Mouse (Mus musculus): ENCODE measurements around the gene Dnajc17.

DNA sequence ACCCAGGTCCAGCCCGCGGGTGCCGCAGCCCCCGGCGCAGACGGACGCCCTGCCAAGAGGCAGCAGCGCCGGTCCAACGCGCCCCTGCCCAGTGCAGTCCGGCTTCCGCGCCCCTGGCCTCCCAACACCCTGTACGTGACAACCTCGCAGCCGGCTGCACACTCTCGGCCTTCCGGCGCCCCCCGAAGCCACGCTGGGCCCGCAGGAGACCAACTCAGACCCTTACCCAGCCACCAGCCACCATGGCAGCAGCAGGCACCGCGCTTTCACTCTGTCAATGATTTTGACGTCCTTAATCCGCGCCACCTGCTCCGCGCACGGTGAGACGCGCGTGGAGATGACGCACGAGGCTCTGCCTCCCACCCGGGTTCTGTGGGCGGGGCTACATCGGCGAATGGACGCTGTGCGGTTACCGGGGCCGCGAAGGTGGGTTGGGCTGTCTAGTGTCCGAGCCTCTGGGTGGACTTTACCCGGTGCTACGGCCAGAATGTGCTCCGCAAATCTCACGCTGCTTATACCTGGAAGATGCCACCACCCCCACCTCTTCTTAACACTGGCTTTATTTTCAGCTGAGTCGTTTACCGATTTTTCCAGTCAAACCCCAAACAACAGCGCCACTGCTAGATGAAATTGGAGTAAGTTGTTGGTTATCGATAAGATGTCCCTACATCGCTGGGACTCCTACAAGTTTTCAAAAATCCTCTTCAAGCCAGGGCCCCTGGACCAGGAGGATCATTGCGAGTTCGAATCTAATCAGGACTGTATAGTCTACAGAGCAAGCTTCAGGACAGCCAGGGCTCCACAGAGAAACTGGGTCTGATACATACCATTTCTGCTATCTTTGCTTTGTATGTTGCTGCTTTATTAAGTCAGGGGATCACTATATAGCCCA, 51.7 kb downstream of the Dnajc17 start, which contains the start of gene Rmdn3:
- no peak for TF ChIP-seq GATA1 (IDR thresholded peaks at IDR 0.05; ENCODE audit: borderline replicate concordance, low read length)
- TF ChIP-seq FLI1 (IDR thresholded peaks at IDR 0.05; ENCODE audit: low read length), result no peak

Measured in megakaryocyte, embryonic 14.5 days (primary cell).